Mouse (Mus musculus): ENCODE data around the gene Pth2.
A peak's percentile ranks its signal among the peaks of the same experiment; 100 is the strongest.

DNA sequence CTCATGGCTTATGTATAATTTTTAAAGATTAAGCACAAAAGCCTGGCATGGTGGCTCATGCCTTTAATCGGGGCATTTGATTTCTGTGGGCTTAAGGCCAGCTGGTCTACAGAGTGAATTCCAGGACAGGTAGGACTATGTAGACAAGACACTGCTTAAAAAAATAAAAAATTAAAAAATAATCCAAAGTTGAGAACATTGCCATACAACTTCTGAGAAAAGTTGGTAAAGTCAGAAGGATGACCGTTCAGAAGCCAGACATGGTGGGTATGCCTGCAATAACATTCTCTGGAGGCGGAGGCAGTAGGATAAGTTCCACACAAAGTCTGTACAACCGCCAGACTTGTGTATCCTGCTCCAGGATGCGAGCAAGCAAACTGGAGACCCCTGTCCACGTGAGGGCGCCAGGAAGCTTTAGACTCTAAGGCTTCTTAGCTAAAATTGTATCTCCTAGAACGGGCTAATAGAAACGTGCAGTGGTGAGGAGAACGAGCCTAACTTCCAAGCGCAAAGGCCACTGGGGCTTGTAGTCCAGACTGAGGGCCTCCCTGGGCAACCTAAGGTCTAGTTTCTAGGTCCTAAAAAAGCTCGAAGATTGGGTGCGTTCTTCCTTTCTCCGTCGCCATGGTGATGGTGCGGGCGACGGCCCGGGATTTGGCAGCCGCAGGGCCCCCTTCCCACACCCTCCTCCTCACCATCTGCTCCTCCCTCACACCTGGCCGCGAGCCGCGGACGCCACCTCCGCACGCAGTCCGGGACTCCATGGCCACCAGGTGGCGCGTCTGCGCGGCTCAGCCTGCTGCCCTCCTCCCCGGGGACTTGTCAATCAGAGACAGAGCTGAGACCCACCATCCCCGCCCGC, 19.0 kb upstream of the Pth2 start:
- TF ChIP-seq EP300 (optimal IDR thresholded peaks at IDR 0.05): no peak
- peak; percentile 85 for TF ChIP-seq CTCF (IDR thresholded peaks at IDR 0.05; ENCODE audit: low read depth)
